Mouse (Mus musculus): ENCODE data around the gene Rev1. TPM values are rescaled to one million over a fixed set of nuclear protein-coding genes. Genes with fewer than 3 reads are reported as not detected.

The Rev1 gene
- 10 to 100 TPM; 18.3 to 18.8 TPM for total RNA-seq (2021)
- long read RNA-seq, experiment 1, full-length matches to known transcripts: 16 of 29 reads
- long read RNA-seq, experiment 1, partial matches to known transcripts: 2 of 29 reads
- long read RNA-seq, experiment 1, other reads (novel, unspliced or antisense): 11 of 29 reads
- long read RNA-seq, experiment 2, full-length matches to known transcripts: 9 of 33 reads
- long read RNA-seq, experiment 2, partial matches to known transcripts: 2 of 33 reads
- long read RNA-seq, experiment 2, other reads (novel, unspliced or antisense): 22 of 33 reads

DNA sequence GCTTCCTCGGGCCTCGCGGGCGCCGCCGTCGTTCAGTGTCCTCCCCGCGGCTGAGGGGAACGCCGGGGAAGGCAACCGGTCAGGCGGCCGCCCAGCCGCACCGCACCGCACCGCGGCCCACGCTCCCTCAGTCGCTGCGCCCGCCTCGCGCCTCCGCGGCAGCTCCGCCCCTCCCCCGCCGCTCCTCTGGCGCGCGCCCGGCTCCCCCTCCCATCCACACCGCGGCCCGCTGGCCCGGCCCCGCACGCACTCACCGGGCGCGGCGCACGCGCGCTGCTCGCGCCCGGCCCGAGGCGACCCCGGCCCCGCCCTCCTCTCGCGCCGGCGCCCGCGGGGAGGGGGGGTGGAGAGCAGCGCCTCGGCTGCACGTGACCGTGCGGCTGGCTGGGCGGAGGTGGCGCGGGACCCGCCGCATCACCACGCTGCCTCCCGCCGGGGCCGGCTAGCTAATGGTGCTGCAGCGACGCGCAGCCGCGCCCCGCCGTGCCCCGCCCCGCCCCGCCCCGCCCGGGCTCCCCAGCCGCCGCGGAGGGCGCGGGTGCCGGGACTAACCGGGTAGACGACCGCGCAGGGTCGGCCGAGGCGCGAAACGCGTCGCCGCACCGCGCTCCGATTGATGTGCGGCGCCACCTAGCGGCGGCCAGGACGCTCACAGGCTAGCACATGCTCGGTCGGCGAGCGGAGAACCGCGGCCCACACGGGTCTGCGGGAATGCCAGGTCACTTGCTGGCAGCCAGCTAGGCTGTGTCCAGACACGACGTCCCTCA lies at the start of gene Rev1:
Rev1 (minus strand) TSS at position 301 of the 767 bp plus-strand sequence.
- peak; percentile 95 for TF ChIP-seq CTCF (IDR thresholded peaks at IDR 0.05)
- peak; percentile 98 for DNase-seq
- H3K27ac ChIP-seq: peak within 1 kb of the TSS; percentile 96
- peak within 1 kb of the TSS; percentile 93 for H3K4me3 ChIP-seq
- intact Hi-C loops (cut with DNase I): loop anchor here (2.0 to 10.0 kb wide), 5 partner anchors 131 to 702 kb away; partner anchors contain the start of genes Eif5b, Lipt1, Mitd1 and Mrpl30

- no peak overlapping the region for H3K27ac ChIP-seq
- no peak overlapping the region for H3K4me3 ChIP-seq
- intact Hi-C loops (cut with DNase I): no loop called here
- no peak for DNase-seq
- TF ChIP-seq CTCF (IDR thresholded peaks at IDR 0.05): no peak
Measured at GRCm38 (mm10) chr1:38178929-38179328, 49.3 kb upstream of the Rev1 start.

GRCm38 (mm10) chr1:38176077-38176476 lies 46.5 kb upstream of the Rev1 start:
- Histone ChIP-seq H3K27ac (no peak overlapping the region), H3K4me3 (no peak overlapping the region)
- no peak for TF ChIP-seq CTCF (IDR thresholded peaks at IDR 0.05)
- intact Hi-C loops (cut with DNase I): no loop called here
- DNase-seq: no peak

DNA sequence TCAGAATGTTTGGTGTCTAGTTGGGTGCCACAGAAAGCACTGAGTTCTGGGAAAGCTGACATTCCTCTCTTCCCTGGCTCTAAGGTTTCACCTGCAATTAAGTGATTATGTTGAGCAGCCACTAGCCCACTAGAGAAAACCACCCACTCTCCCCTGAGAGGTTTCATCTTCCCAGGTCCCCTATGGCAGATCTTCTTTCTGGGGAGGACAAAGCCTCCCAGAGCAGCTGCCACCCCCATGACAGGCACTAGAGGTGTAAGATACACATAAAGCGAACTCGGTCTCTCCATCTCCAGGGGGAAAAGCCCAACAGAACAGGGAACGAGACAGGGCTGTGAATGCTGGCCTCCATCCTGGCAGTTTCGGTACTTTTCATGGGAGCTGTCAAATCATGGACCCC lies 42.3 kb upstream of the Rev1 start:
- H3K27ac ChIP-seq: no peak overlapping the region
- intact Hi-C loops (cut with DNase I): no loop called here
- DNase-seq: no peak
- TF ChIP-seq CTCF (IDR thresholded peaks at IDR 0.05): no peak
- H3K4me3 ChIP-seq: no peak overlapping the region

GRCm38 (mm10) chr1:38165696-38166095 lies 36.1 kb upstream of the Rev1 start:
- intact Hi-C loops (cut with DNase I): no loop called here
- H3K27ac ChIP-seq: no peak overlapping the region
- DNase-seq: no peak

DNA sequence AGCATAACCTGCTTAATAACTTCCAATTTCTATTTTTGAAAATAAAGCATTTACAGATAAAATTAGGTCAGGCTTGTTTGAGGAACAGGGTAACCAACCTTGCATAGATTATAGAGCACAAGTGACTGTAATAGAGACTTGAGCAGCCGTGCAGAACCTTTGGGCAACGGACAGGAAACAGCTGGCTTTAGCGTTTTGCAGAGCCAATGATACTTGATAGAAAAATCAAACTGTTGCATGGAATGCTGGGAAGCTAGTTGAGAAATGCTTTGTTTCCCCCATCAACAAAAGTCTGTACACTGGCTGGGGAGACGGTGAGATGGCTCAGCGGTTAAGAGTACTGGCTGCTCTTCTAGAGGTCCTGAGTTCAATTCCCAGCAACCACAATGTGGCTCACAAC lies 20.5 kb upstream of the Rev1 start:
- Histone ChIP-seq H3K4me3 (no peak overlapping the region), H3K27ac (no peak overlapping the region)
- DNase-seq: no peak
- no peak for TF ChIP-seq CTCF (IDR thresholded peaks at IDR 0.05)
- intact Hi-C loops (cut with DNase I): no loop called here

More at GRCm38 (mm10) chr1:38165696-38166095, 36.1 kb upstream of the Rev1 start:
- no peak overlapping the region for H3K4me3 ChIP-seq
- no peak for TF ChIP-seq CTCF (IDR thresholded peaks at IDR 0.05)

- no peak for DNase-seq
- intact Hi-C loops (cut with DNase I): no loop called here
Measured at GRCm38 (mm10) chr1:38146008-38146407, 16.4 kb upstream of the Rev1 start.

DNA sequence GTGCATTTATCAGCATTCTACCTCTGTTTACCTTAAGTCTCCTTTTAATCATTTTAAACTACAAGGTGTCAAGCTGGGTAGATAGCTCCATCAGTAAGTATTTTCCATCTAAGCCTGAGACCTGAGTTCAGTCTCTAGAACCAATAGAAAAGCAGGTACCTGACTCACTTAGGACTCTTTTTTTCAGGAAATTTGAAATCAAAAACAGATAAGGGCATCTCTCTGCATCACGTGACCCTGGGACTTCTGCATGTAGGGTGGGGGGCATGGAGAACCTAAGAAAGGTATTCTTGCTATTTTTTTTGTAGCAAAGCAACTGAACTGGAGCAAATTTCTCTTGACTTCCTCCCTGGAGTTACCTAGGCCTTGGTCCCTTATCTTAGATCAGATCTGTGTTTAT lies 11.8 kb upstream of the Rev1 start:
- Histone ChIP-seq H3K27ac (no peak overlapping the region), H3K4me3 (no peak overlapping the region)
- DNase-seq: no peak
- TF ChIP-seq CTCF (IDR thresholded peaks at IDR 0.05): no peak
- intact Hi-C loops (cut with DNase I): no loop called here

More at GRCm38 (mm10) chr1:38146008-38146407, 16.4 kb upstream of the Rev1 start:
- no peak for TF ChIP-seq CTCF (IDR thresholded peaks at IDR 0.05)
- H3K27ac ChIP-seq: no peak overlapping the region
- H3K4me3 ChIP-seq: no peak overlapping the region

DNA sequence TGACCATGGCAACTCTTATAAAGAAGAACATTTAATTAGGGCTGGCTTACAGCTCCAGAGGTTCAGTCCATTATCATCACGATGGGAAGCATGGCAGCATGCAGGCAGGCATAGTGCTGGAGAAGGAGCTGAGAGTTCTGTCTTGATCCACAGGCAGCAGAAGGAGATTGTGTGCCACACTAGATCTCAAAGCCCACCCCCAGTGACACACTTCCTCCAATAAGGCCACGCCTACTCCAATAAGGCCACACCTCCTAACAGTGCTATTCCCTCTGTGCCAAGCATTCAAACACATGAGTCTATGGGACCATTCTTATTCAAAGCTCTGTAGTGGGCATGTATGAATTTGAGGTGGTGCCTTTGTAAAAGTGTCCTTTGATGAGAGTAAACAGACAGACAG lies 11.3 kb upstream of the Rev1 start:
- H3K27ac ChIP-seq: no peak overlapping the region
- no peak for DNase-seq
- no peak for TF ChIP-seq CTCF (IDR thresholded peaks at IDR 0.05)
- no peak overlapping the region for H3K4me3 ChIP-seq
- intact Hi-C loops (cut with DNase I): no loop called here

DNA sequence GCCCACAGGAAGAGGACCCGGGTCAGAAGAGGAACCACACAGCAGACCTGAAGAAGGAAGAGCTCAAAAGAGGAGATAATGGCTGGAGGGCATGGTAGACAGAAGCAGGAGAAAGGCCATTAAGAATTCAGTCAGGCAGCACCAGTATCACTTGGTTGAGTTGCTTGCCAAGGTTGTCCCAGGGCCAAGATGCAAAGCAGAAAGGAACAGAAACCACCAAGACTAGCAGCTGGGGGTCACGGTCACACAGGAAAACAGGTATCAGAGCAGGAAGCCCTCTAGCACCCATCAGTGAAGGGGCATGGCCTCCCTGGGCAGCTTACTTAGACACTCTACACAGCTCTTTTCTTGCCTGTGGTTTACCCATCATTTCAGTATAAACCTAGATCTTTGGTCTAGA lies 9.8 kb upstream of the Rev1 start:
- TF ChIP-seq CTCF (IDR thresholded peaks at IDR 0.05): no peak
- no peak for DNase-seq
- Histone ChIP-seq H3K4me3 (no peak overlapping the region), H3K27ac (no peak overlapping the region)
- intact Hi-C loops (cut with DNase I): loop anchor here (10.0 kb wide), 1 partner anchor 245 kb away; the partner anchor contains the start of genes Mitd1 and Mrpl30

- intact Hi-C loops (cut with DNase I): loop anchor here (5.0 to 10.0 kb wide), 2 partner anchors 238 to 456 kb away; partner anchors contain the start of genes Mitd1 and Mrpl30
- no peak for TF ChIP-seq CTCF (IDR thresholded peaks at IDR 0.05)
- DNase-seq: no peak
- no peak overlapping the region for H3K27ac ChIP-seq
- no peak overlapping the region for H3K4me3 ChIP-seq
Measured at GRCm38 (mm10) chr1:38132942-38133341, 3.3 kb upstream of the Rev1 start.

- intact Hi-C loops (cut with DNase I): loop anchor here (5.0 to 10.0 kb wide), 2 partner anchors 236 to 454 kb away; partner anchors contain the start of genes Mitd1 and Mrpl30
- H3K4me3 ChIP-seq: no peak overlapping the region
- no peak for DNase-seq
Measured at GRCm38 (mm10) chr1:38130715-38131483, 1.3 kb upstream of the Rev1 start.

More at GRCm38 (mm10) chr1:38130715-38131483, 1.3 kb upstream of the Rev1 start:
- H3K27ac ChIP-seq: peak overlapping the region; percentile 96
- TF ChIP-seq CTCF (IDR thresholded peaks at IDR 0.05): no peak
